Mouse (Mus musculus): ENCODE measurements around the gene Cdk2ap2.

GRCm38 (mm10) chr19:4058581-4058980 lies 38.4 kb upstream of the Cdk2ap2 start:
- TF ChIP-seq EP300 (IDR thresholded peaks at IDR 0.05; ENCODE audit: low read depth), result no peak
- no peak for TF ChIP-seq CTCF (IDR thresholded peaks at IDR 0.05; ENCODE audit: low read depth)

All from liver, embryonic 14.5 days (tissue).